Mouse (Mus musculus): ENCODE measurements at regions not wholly inside any gene's neighbourhood (a gene's known extent, or its start where the extent isn't known, plus 50 kb on each side); places are given as distances from the start of the nearest gene placed in this dataset.
A peak's percentile ranks its signal among the peaks of the same experiment; 100 is the strongest.

DNA sequence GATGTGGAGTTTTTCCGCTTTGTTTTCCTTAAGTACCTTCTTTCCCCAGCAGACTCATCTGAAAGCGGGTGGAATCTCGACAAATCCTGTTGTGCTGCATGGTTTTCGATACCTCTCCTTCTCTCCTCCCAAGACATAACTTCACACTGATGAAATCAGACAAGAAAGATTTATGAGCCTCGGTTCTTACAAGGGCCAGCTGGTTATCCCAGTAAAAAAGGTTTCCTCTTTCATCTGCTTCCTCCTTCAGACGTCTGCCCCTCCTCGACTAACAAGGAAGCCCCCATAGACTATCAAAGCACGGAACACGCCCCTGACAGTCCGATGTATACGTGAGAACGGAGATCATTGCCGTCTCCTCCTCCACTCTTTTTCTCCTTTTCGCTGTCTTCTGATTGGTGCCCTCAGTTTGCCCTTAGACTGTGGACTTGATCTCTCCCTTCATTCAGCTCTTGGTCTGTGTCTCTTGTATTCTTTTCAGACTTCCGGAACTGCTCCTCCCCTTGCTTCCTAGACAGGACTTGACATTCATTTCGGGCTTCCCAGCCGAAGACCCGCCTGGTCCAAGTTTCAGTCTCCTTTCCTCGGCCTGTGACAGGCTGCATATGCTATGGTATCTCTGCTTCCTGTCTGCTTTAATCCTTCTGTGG, 474.4 kb downstream of the Klf5 start:
- Histone ChIP-seq H3K36me3 (ENCODE audit: control insufficient read depth, insufficient read depth, low read length) (no peaks in the 10 kb centered on the region), H3K27me3 (ENCODE audit: control insufficient read depth, insufficient read depth, low read length) (no peaks in the 10 kb centered on the region), H3K4me1 (replicated peaks; ENCODE audit: control insufficient read depth, insufficient read depth) (no peaks in the 10 kb centered on the region), H3K4me2 (replicated peaks; ENCODE audit: low read depth) (peak overlapping the region; percentile 46), H3K9ac (ENCODE audit: low read length) (peak overlapping the region; percentile 13; the same call in 1 of the 2 replicates), H3K27ac (replicated peaks) (no peak overlapping the region), H3K4me3 (ENCODE audit: low read depth, low read length) (peak overlapping the region; percentile 10; the same call in 1 of the 2 replicates), H3K9me3 (ENCODE audit: control insufficient read depth, low read length) (no peaks in the 10 kb centered on the region)
- 38% methylated on average over 19 of the region's 19 CpGs for WGBS
- TF ChIP-seq CTCF (IDR thresholded peaks at IDR 0.05; ENCODE audit: low read depth) (no peak), EP300 (optimal IDR thresholded peaks at IDR 0.05) (no peak)
- no peak for ATAC-seq (ENCODE audit: low FRiP score, low TSS enrichment)
- no peak for DNase-seq (ENCODE audit: low spot score)

DNA sequence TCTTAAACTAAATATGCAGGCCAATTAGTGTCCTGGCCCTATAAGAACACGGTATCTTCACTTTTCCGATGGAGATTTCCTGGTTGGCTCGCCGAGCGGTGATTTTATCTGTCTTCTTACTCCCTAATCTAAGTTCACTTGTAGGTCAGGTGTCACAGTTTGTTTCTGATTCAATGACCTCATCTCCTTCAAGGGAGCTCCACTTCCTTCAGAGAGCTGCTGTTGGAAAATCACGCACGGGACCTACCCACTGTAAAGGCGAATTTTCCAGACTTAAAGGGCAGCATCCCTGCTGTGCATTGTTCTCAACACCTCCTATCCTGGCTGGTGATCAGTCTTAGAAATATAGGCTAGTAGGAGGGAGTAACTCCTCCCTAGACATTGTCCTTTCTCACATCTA, 480.0 kb downstream of the Klf5 start:
- Histone ChIP-seq H3K27ac (replicated peaks) (no peak overlapping the region), H3K4me1 (replicated peaks; ENCODE audit: control insufficient read depth, insufficient read depth) (no peaks in the 10 kb centered on the region), H3K36me3 (ENCODE audit: control insufficient read depth, insufficient read depth, low read length) (no peaks in the 10 kb centered on the region), H3K27me3 (ENCODE audit: control insufficient read depth, insufficient read depth, low read length) (no peaks in the 10 kb centered on the region), H3K9me3 (ENCODE audit: control insufficient read depth, low read length) (no peaks in the 10 kb centered on the region), H3K9ac (ENCODE audit: low read length) (no peak overlapping the region), H3K4me3 (ENCODE audit: low read depth, low read length) (no peak overlapping the region), H3K4me2 (replicated peaks; ENCODE audit: low read depth) (no peak overlapping the region)
- no peak for TF ChIP-seq EP300 (optimal IDR thresholded peaks at IDR 0.05)
- no peak for TF ChIP-seq CTCF (IDR thresholded peaks at IDR 0.05; ENCODE audit: low read depth)
- WGBS, result 36% methylated on average over 8 of the region's 8 CpGs
- ATAC-seq (ENCODE audit: low FRiP score, low TSS enrichment) (peak; percentile 90), DNase-seq (ENCODE audit: low spot score) (peak; percentile 29)

DNA sequence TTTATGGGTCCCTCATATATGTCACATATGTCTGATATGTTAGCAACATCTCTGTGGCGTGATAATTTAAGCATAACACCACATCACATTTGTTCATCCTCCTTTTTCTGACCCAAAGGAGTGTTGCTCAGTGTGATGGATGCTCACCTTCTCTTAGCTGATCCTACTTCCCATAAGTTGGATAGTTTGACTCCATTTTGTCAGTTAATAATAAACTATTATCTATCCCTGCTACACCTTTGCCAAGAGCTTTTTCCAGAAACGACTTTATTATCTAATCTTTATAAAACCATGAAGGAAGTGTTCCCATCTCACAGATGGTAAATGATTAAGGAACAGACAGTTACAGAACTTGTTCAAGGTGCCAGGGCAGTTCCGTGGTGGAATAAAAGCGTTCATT, 480.5 kb downstream of the Klf5 start:
- Histone ChIP-seq H3K9me3 (ENCODE audit: control insufficient read depth, low read length) (no peaks in the 10 kb centered on the region), H3K4me1 (replicated peaks; ENCODE audit: control insufficient read depth, insufficient read depth) (no peaks in the 10 kb centered on the region), H3K36me3 (ENCODE audit: control insufficient read depth, insufficient read depth, low read length) (no peaks in the 10 kb centered on the region), H3K27me3 (ENCODE audit: control insufficient read depth, insufficient read depth, low read length) (no peaks in the 10 kb centered on the region), H3K4me2 (replicated peaks; ENCODE audit: low read depth) (no peak overlapping the region), H3K4me3 (ENCODE audit: low read depth, low read length) (no peak overlapping the region), H3K9ac (ENCODE audit: low read length) (no peak overlapping the region), H3K27ac (replicated peaks) (no peak overlapping the region)
- WGBS, result 63% methylated on average over 4 of the region's 4 CpGs
- no peak for TF ChIP-seq EP300 (optimal IDR thresholded peaks at IDR 0.05)
- TF ChIP-seq CTCF (IDR thresholded peaks at IDR 0.05; ENCODE audit: low read depth), result no peak
- DNase-seq (ENCODE audit: low spot score), result no peak
- no peak for ATAC-seq (ENCODE audit: low FRiP score, low TSS enrichment)

DNA sequence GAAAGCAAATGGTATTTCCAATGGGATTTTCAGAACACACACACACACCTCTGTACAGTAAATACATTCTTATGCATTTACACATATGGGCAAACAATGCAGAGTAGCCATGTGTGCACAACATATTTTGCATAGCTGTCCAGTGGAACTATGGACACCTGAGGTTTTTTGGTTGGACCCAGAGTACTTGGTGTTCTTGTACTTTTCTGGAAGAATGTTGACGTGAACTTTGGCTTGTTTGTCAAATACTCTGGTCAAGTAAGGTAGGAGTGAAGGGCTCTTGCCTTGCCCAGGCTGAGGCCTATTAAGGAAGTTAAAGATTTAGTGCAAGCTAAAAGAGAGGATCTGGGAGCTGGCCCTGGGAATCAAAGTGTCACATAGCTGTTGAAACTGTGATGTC, 485.2 kb downstream of the Klf5 start:
- ATAC-seq (ENCODE audit: low FRiP score, low TSS enrichment) (no peak), DNase-seq (ENCODE audit: low spot score) (no peak)
- no peak overlapping the region for H3K4me2 ChIP-seq (replicated peaks; ENCODE audit: low read depth)
- 66% methylated on average over 1 of the region's 1 CpGs for WGBS
- no peak overlapping the region for H3K27ac ChIP-seq (replicated peaks)
- H3K27me3 ChIP-seq (ENCODE audit: control insufficient read depth, insufficient read depth, low read length), result no peaks in the 10 kb centered on the region
- H3K4me3 ChIP-seq (ENCODE audit: low read depth, low read length), result no peak overlapping the region
- H3K36me3 ChIP-seq (ENCODE audit: control insufficient read depth, insufficient read depth, low read length), result no peaks in the 10 kb centered on the region
- H3K9me3 ChIP-seq (ENCODE audit: control insufficient read depth, low read length), result no peaks in the 10 kb centered on the region
- H3K9ac ChIP-seq (ENCODE audit: low read length), result no peak overlapping the region
- TF ChIP-seq CTCF (IDR thresholded peaks at IDR 0.05; ENCODE audit: low read depth) (no peak), EP300 (optimal IDR thresholded peaks at IDR 0.05) (no peak)
- H3K4me1 ChIP-seq (replicated peaks; ENCODE audit: control insufficient read depth, insufficient read depth), result no peaks in the 10 kb centered on the region

DNA sequence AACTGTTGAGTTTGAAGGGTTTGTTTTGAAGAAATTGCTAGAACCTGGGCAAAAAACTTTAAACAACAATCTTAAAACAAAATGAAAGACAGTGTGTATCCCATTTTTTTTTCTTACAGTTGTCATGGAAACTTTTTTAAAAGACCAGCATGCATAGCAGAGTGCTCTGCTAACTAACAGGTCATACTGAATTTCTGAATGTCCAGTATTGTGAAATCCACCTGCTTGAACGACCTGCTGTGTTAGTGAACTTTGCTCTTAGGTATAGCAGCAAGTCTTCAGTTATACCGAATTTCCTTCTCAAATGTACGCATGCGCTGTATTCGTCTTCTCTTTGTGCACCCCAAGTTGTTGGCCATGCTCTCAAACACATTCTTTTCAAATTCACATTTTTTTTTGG, 486.6 kb downstream of the Klf5 start:
- no peaks in the 10 kb centered on the region for H3K9me3 ChIP-seq (ENCODE audit: control insufficient read depth, low read length)
- no peak overlapping the region for H3K9ac ChIP-seq (ENCODE audit: low read length)
- H3K36me3 ChIP-seq (ENCODE audit: control insufficient read depth, insufficient read depth, low read length), result no peaks in the 10 kb centered on the region
- no peaks in the 10 kb centered on the region for H3K4me1 ChIP-seq (replicated peaks; ENCODE audit: control insufficient read depth, insufficient read depth)
- H3K27ac ChIP-seq (replicated peaks), result no peak overlapping the region
- no peaks in the 10 kb centered on the region for H3K27me3 ChIP-seq (ENCODE audit: control insufficient read depth, insufficient read depth, low read length)
- H3K4me3 ChIP-seq (ENCODE audit: low read depth, low read length), result no peak overlapping the region
- no peak for ATAC-seq (ENCODE audit: low FRiP score, low TSS enrichment)
- H3K4me2 ChIP-seq (replicated peaks; ENCODE audit: low read depth), result no peak overlapping the region
- WGBS, result 80% methylated on average over 5 of the region's 5 CpGs
- TF ChIP-seq EP300 (optimal IDR thresholded peaks at IDR 0.05) (no peak), CTCF (IDR thresholded peaks at IDR 0.05; ENCODE audit: low read depth) (no peak)
- DNase-seq (ENCODE audit: low spot score), result no peak

DNA sequence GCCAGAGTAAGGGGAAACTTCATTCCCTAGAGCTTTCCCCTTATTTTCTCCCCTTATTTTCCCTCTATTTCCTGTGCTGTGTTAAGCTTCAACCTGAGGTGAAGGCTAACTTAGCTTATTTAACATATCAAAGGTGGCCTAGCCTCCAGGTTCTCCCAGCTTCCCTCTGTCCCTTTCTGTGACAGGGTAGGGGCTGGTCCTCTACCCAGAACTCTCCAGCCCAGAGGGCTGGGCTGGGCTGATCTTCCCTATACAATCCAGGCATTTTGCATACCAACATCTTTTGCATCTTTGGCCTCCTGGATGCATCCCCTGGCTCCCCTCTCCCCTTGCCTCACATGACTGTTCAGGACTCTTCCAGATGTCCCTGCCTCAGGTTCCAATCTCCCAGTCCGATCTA, 487.9 kb downstream of the Klf5 start:
- 93% methylated on average over 1 of the region's 1 CpGs for WGBS
- Histone ChIP-seq H3K4me2 (replicated peaks; ENCODE audit: low read depth) (no peak overlapping the region), H3K36me3 (ENCODE audit: control insufficient read depth, insufficient read depth, low read length) (no peaks in the 10 kb centered on the region), H3K9ac (ENCODE audit: low read length) (no peak overlapping the region), H3K4me1 (replicated peaks; ENCODE audit: control insufficient read depth, insufficient read depth) (no peaks in the 10 kb centered on the region), H3K27ac (replicated peaks) (no peak overlapping the region), H3K4me3 (ENCODE audit: low read depth, low read length) (no peak overlapping the region), H3K9me3 (ENCODE audit: control insufficient read depth, low read length) (no peaks in the 10 kb centered on the region), H3K27me3 (ENCODE audit: control insufficient read depth, insufficient read depth, low read length) (no peaks in the 10 kb centered on the region)
- DNase-seq (ENCODE audit: low spot score) (no peak), ATAC-seq (ENCODE audit: low FRiP score, low TSS enrichment) (no peak)
- TF ChIP-seq CTCF (IDR thresholded peaks at IDR 0.05; ENCODE audit: low read depth) (no peak), EP300 (optimal IDR thresholded peaks at IDR 0.05) (no peak)
